Comparison of ENCODE assay signal across 8 mouse cellular contexts in genomic region chr6:147091136-147092120, GRCm38 (mm10). TPM values are rescaled to one million over a fixed set of nuclear protein-coding genes. Genes with fewer than 3 reads are reported as not detected.
DNase-seq lines count a peak whose midpoint lies in the region; ATAC-seq lines count a peak whose summit lies in the region.

TSS of gene Klhl42 (plus strand) at chr6:147091379.

- H3K27ac ChIP-seq in hindbrain, embryonic 13.5 days, result peak within 1 kb of the TSS; percentile 94

- H3K27me3 ChIP-seq in hindbrain, embryonic 13.5 days, result 0 out of 2 replicates have a peak, but pooled peaks cover 10% of the 10 kb centered on the region

- peaks cover 7% of the 10 kb centered on the region for H3K36me3 ChIP-seq in hindbrain, embryonic 13.5 days

- WGBS in hindbrain, embryonic 13.5 days, result under 1% methylated on average over 93 of the region's 99 CpGs

- peak within 1 kb of the TSS; percentile 95 for H3K4me2 ChIP-seq in hindbrain, embryonic 13.5 days

- H3K9me3 ChIP-seq in hindbrain, embryonic 13.5 days, result no peaks in the 10 kb centered on the region

- ATAC-seq in hindbrain, embryonic 13.5 days (ENCODE audit: low FRiP score), result peak; percentile 90

- peak within 1 kb of the TSS; percentile 80 for H3K4me3 ChIP-seq in hindbrain, embryonic 13.5 days

- peaks cover 53% of the 10 kb centered on the region for H3K4me1 ChIP-seq in hindbrain, embryonic 13.5 days (replicated peaks)

- peak; percentile 86 for DNase-seq in Muller cell, postnatal 12 days (ENCODE audit: inconsistent ontology term)
- DNase-seq in cerebellum, adult 9-10 months, result peak; percentile 73
- DNase-seq in frontal cortex, postnatal 25 days (ENCODE audit: low spot score in 2 of 2), result peak; percentile 52 to 53
- DNase-seq in layer of hippocampus, postnatal 25 days (ENCODE audit: extremely low spot score in 1 of 2, low spot score in 1 of 2), result peak; percentile 62 to 80
- DNase-seq in lung, postnatal 14 days, result peak; percentile 76
- DNase-seq in retina, adult 2 months (ENCODE audit: low read depth, low spot score), result peak; percentile 9
- DNase-seq in thymus, postnatal 25 days, result peak; percentile 88

- peak within 1 kb of the TSS; percentile 95 for H3K9ac ChIP-seq in hindbrain, embryonic 13.5 days

RNA-seq across cellular contexts. Expression of gene Klhl42, which starts in this region (rescaled TPM):
- polyA plus RNA-seq in hindbrain, embryonic 13.5 days (2015; fragmentation: Nextera tagmentation; extraction: Ambion mirVana), result 6.0 and 6.3 TPM in 2 replicates
- total RNA-seq in layer of hippocampus, postnatal 25 days (2021), result 10 to 100 TPM; 20.5 to 21.9 TPM

Comparison
In these comparisons a context has a peak if more than half of its experiments do, and no peak if none do; other contexts are left out.
1. Peak in every context shown above with its lines: DNase-seq, ATAC-seq, H3K4me3 ChIP-seq and H3K27ac ChIP-seq.
2. DNase-seq: peak in every context shown above with its lines; median percentile 88 in thymus, postnatal 25 days; 86 in Muller cell, postnatal 12 days; 76 in lung, postnatal 14 days; 73 in cerebellum, adult 9-10 months; 71 in layer of hippocampus, postnatal 25 days; 52 in frontal cortex, postnatal 25 days; 9 in retina, adult 2 months.